8 mouse cellular contexts compared by ENCODE assay signal in genomic region chr4:49520572-49521340, GRCm38 (mm10). TPM values are rescaled to one million over a fixed set of nuclear protein-coding genes. Genes with fewer than 3 reads are reported as not detected.
DNase-seq lines count a peak whose midpoint lies in the region; ATAC-seq lines count a peak whose summit lies in the region.

TSS of gene Mrpl50 (minus strand) at chr4:49521093.
TSS of gene Zfp189 (plus strand) at chr4:49521176.

- H3K27ac ChIP-seq in lung, embryonic 16.5 days (ENCODE audit: low read length), result peak within 1 kb of the TSS; percentile 66

- no peaks in the 10 kb centered on the region for H3K9me3 ChIP-seq in lung, embryonic 16.5 days (ENCODE audit: control insufficient read depth, low read length)

- peak within 1 kb of the TSS; percentile 75 for H3K4me2 ChIP-seq in lung, embryonic 16.5 days (ENCODE audit: low read depth, low read length)

- H3K36me3 ChIP-seq in lung, embryonic 16.5 days (ENCODE audit: control insufficient read depth, insufficient read depth, low read length), result peaks cover 5% of the 10 kb centered on the region

- DNase-seq in MEL-GATA-1-ER (ENCODE audit: extremely low read depth, low read depth), result peak; percentile 95
- DNase-seq in cerebellum, adult 8-10 months, result peak; percentile 90
- peak; percentile 96 for DNase-seq in forelimb bud, embryonic 11.5 days (ENCODE audit: low read depth, low spot score)
- DNase-seq in layer of hippocampus, adult 9-10 months (ENCODE audit: low spot score), result peak; percentile 97
- peak; percentile 66 for DNase-seq in ovary, postnatal 10 days (ENCODE audit: low spot score)
- DNase-seq in thymus, postnatal 10 days (ENCODE audit: low spot score in 2 of 2), result peak; percentile 89 to 90

- peaks cover 13% of the 10 kb centered on the region for H3K4me1 ChIP-seq in lung, embryonic 16.5 days (replicated peaks; ENCODE audit: control insufficient read depth, insufficient read depth, low read length)

- H3K27me3 ChIP-seq in lung, embryonic 16.5 days (ENCODE audit: control insufficient read depth, insufficient read depth, low read depth, low read length), result no peaks in the 10 kb centered on the region

- ATAC-seq in hematopoietic stem cell, adult 5-6 weeks (replicated peaks in 1 of 2; ENCODE audit: insufficient read depth in 1 of 2, low FRiP score in 2 of 2, low TSS enrichment in 1 of 2, low read depth in 1 of 2, poor library complexity in 2 of 2, severe bottlenecking in 2 of 2), result peak; percentile 99
- ATAC-seq in lung, embryonic 16.5 days (ENCODE audit: low read depth), result peak; percentile 100

- H3K4me3 ChIP-seq in lung, embryonic 16.5 days (ENCODE audit: low read length), result peak within 1 kb of the TSS; percentile 87

- H3K9ac ChIP-seq in lung, embryonic 16.5 days (ENCODE audit: low read length), result peak within 1 kb of the TSS; percentile 89

- WGBS in lung, embryonic 16.5 days, result under 1% methylated on average over 41 of the region's 41 CpGs

RNA-seq across cellular contexts. Expression of gene Mrpl50, which starts in this region (rescaled TPM):
- 31.4 and 38.3 TPM in 2 replicates for total RNA-seq in hematopoietic stem cell, adult 5-6 weeks (2017)
- polyA plus RNA-seq in lung, embryonic 16.5 days (2015; fragmentation: Nextera tagmentation; extraction: Ambion mirVana), result 62.1 and 64.7 TPM in 2 replicates

RNA-seq across cellular contexts. Expression of gene Zfp189, which starts in this region (rescaled TPM):
- total RNA-seq in hematopoietic stem cell, adult 5-6 weeks (2017), result 7.8 and 10.4 TPM in 2 replicates
- 9.6 TPM in 2 replicates for polyA plus RNA-seq in lung, embryonic 16.5 days (2015; fragmentation: Nextera tagmentation; extraction: Ambion mirVana)

Comparison
In these comparisons a context has a peak if more than half of its experiments do, and no peak if none do; other contexts are left out.
1. Peak in every context shown above with its lines: DNase-seq, ATAC-seq, H3K4me3 ChIP-seq and H3K27ac ChIP-seq.